Mouse (Mus musculus) MEL (cell line): ENCODE data around the gene Tnni3k. TPM values are rescaled to one million over a fixed set of nuclear protein-coding genes. Genes with fewer than 3 reads are reported as not detected.

Experiments used
- DNase-seq: peaks from one replicate; pipeline ENCODE4 v3.0.0; 2011; ENCODE audit warnings: low read depth, low spot score
- H3K27ac ChIP-seq: 2 replicates; pipeline ENCODE4 v1.5.1; 2012; ENCODE audit warnings: low read depth, mild to moderate bottlenecking, control low read depth, low read length, moderate library complexity; ENCODE audit not compliant: control insufficient read depth
- H3K27me3 ChIP-seq, 2 experiments: fragments of 150-350 bp in 1 of 2; sonication (generic) in 1 of 2; 2 replicates each; pipeline ENCODE4 v1.6.1; 2012; ENCODE audit warnings: low read length in 2 of 2, mild to moderate bottlenecking in 2 of 2, improper control_type of control experiment in 1 of 2, moderate library complexity in 1 of 2; ENCODE audit not compliant: insufficient read depth in 2 of 2, control insufficient read depth in 1 of 2
- H3K36me3 ChIP-seq, 2 experiments: 2 replicates each; pipeline ENCODE4 v1.6.1; 2012 to 2014; ENCODE audit warnings: low read length in 2 of 2, improper control_type of control experiment in 1 of 2, inconsistent platforms in 1 of 2, mild to moderate bottlenecking in 1 of 2; ENCODE audit not compliant: insufficient read depth in 2 of 2, control insufficient read depth in 1 of 2
- H3K4me1 ChIP-seq, 2 experiments: fragments of 150-350 bp in 1 of 2; sonication (generic) in 1 of 2; 2 replicates each; pipeline ENCODE4 v1.6.1; 2012; ENCODE audit warnings: low read length in 2 of 2, improper control_type of control experiment in 1 of 2, mild to moderate bottlenecking in 1 of 2; ENCODE audit not compliant: insufficient read depth in 2 of 2, control insufficient read depth in 1 of 2
- H3K4me3 ChIP-seq, 2 experiments: fragments of 150-350 bp in 1 of 2; sonication (generic) in 1 of 2; 2 replicates each; pipeline ENCODE4 v1.5.1; 2012; ENCODE audit warnings: low read depth in 2 of 2, low read length in 2 of 2, mild to moderate bottlenecking in 2 of 2, moderate library complexity in 2 of 2, control low read depth in 1 of 2, improper control_type of control experiment in 1 of 2; ENCODE audit not compliant: control insufficient read depth in 1 of 2, insufficient read depth in 1 of 2
- H3K79me2 ChIP-seq: 2 replicates; pipeline ENCODE4 v1.6.1; 2012; ENCODE audit warnings: mild to moderate bottlenecking, low read length, moderate library complexity; ENCODE audit not compliant: control insufficient read depth, poor library complexity, insufficient read depth
- H3K9ac ChIP-seq: 2 replicates; pipeline ENCODE4 v1.6.1; 2012; ENCODE audit warnings: low read depth, mild to moderate bottlenecking, control low read depth, low read length, moderate library complexity; ENCODE audit not compliant: control insufficient read depth, poor library complexity, severe bottlenecking
- H3K9me3 ChIP-seq: fragments of 150-350 bp; sonication (generic); replicated peaks from 2 replicates; pipeline ENCODE4 v1.6.1; 2012; ENCODE audit warnings: mild to moderate bottlenecking, low read length, improper control_type of control experiment, moderate library complexity; ENCODE audit not compliant: insufficient read depth
- CHD1 ChIP-seq: IDR thresholded peaks from 2 replicates; pipeline ENCODE4 v1.6.1; 2012; ENCODE audit warnings: low read depth, mild to moderate bottlenecking, inconsistent platforms, low read length, improper control_type of control experiment
- CHD2 ChIP-seq: IDR thresholded peaks from 2 replicates; pipeline ENCODE4 v1.6.1; 2011; ENCODE audit warnings: low read length, improper control_type of control experiment
- CTCF ChIP-seq, 3 experiments: IDR thresholded peaks in 2 of 3; conservative IDR thresholded peaks in 1 of 3; 2 replicates each; pipeline ENCODE4 v1.5.1; 2011 to 2012; ENCODE audit warnings: low read length in 3 of 3, low read depth in 2 of 3, mild to moderate bottlenecking in 2 of 3, improper control_type of control experiment in 1 of 3, inconsistent platforms in 1 of 3, mixed read lengths in 1 of 3, moderate library complexity in 1 of 3; ENCODE audit not compliant: control insufficient read depth in 1 of 3, insufficient read depth in 1 of 3, poor library complexity in 1 of 3, severe bottlenecking in 1 of 3
- E2F4 ChIP-seq: IDR thresholded peaks from 2 replicates; pipeline ENCODE4 v1.6.1; 2011; ENCODE audit warnings: low read depth, low read length, improper control_type of control experiment, borderline replicate concordance
- ELF1 ChIP-seq: IDR thresholded peaks from 2 replicates; pipeline ENCODE4 v1.6.1; 2014; ENCODE audit warnings: low read depth, mild to moderate bottlenecking, inconsistent platforms, low read length, improper control_type of control experiment, moderate library complexity
- EP300 ChIP-seq, 2 experiments: IDR thresholded peaks; 2 replicates each; pipeline ENCODE4 v1.6.1; 2011; ENCODE audit warnings: improper control_type of control experiment in 2 of 2, low read length in 2 of 2, low read depth in 1 of 2, mild to moderate bottlenecking in 1 of 2
- ETS1 ChIP-seq: IDR thresholded peaks from 2 replicates; pipeline ENCODE4 v1.6.1; 2012; ENCODE audit warnings: low read depth, mild to moderate bottlenecking, inconsistent platforms, low read length, improper control_type of control experiment, moderate library complexity
- GABPA ChIP-seq: IDR thresholded peaks from 2 replicates; pipeline ENCODE4 v1.6.1; 2012; ENCODE audit warnings: low read depth, mild to moderate bottlenecking, inconsistent platforms, low read length, improper control_type of control experiment, moderate library complexity
- GATA1 ChIP-seq: IDR thresholded peaks from 2 replicates; pipeline ENCODE4 v1.6.1; 2011; ENCODE audit warnings: low read depth, low read length, improper control_type of control experiment
- HCFC1 ChIP-seq: IDR thresholded peaks from 2 replicates; pipeline ENCODE4 v1.6.1; 2012; ENCODE audit warnings: low read depth, mild to moderate bottlenecking, inconsistent platforms, low read length, improper control_type of control experiment, moderate library complexity
- JUND ChIP-seq: IDR thresholded peaks from 2 replicates; pipeline ENCODE4 v1.6.1; 2011; ENCODE audit warnings: low read depth, mild to moderate bottlenecking, improper control_type of control experiment, low read length
- KAT2A ChIP-seq: conservative IDR thresholded peaks from 2 replicates; pipeline ENCODE4 v1.6.1; 2012; ENCODE audit warnings: low read depth, low read length, improper control_type of control experiment, inconsistent platforms
- MAX ChIP-seq: IDR thresholded peaks from 2 replicates; pipeline ENCODE4 v1.6.1; 2011; ENCODE audit warnings: low read length, improper control_type of control experiment
- MAZ ChIP-seq: IDR thresholded peaks from 2 replicates; pipeline ENCODE4 v1.6.1; 2012; ENCODE audit warnings: low read depth, mild to moderate bottlenecking, inconsistent platforms, low read length, improper control_type of control experiment
- MXI1 ChIP-seq: IDR thresholded peaks from 2 replicates; pipeline ENCODE4 v1.6.1; 2011; ENCODE audit warnings: mild to moderate bottlenecking, low read depth, low read length, improper control_type of control experiment
- MYB ChIP-seq: IDR thresholded peaks from 2 replicates; pipeline ENCODE4 v1.6.1; 2011; ENCODE audit warnings: mild to moderate bottlenecking, low read depth, low read length, improper control_type of control experiment
- MYC ChIP-seq: IDR thresholded peaks from 2 replicates; pipeline ENCODE4 v1.6.1; 2011; ENCODE audit warnings: low read depth, mild to moderate bottlenecking, low read length, improper control_type of control experiment, moderate library complexity
- NELFE ChIP-seq: IDR thresholded peaks from 2 replicates; pipeline ENCODE4 v1.6.1; 2011; ENCODE audit warnings: low read depth, low read length, improper control_type of control experiment
- POLR2A ChIP-seq, 2 experiments: IDR thresholded peaks; 2 replicates each; pipeline ENCODE4 v1.6.1; 2011 to 2012; ENCODE audit warnings: low read length in 2 of 2, mild to moderate bottlenecking in 2 of 2, control low read depth in 1 of 2, improper control_type of control experiment in 1 of 2, low read depth in 1 of 2, moderate library complexity in 1 of 2; ENCODE audit not compliant: control insufficient read depth in 1 of 2, insufficient read depth in 1 of 2, poor library complexity in 1 of 2
- POLR2AphosphoS5 ChIP-seq: IDR thresholded peaks from 2 replicates; pipeline ENCODE4 v1.6.1; 2012; ENCODE audit warnings: low read depth, borderline replicate concordance, mild to moderate bottlenecking, inconsistent platforms, low read length, moderate library complexity, mixed read lengths
- RAD21 ChIP-seq: IDR thresholded peaks from 2 replicates; pipeline ENCODE4 v1.6.1; 2011; ENCODE audit warnings: mild to moderate bottlenecking, low read depth, low read length, improper control_type of control experiment
- SMC3 ChIP-seq: IDR thresholded peaks from 2 replicates; pipeline ENCODE4 v1.6.1; 2011; ENCODE audit warnings: low read depth, low read length, improper control_type of control experiment
- TAL1 ChIP-seq: IDR thresholded peaks from 2 replicates; pipeline ENCODE4 v1.6.1; 2012; ENCODE audit warnings: mild to moderate bottlenecking, inconsistent platforms, low read length, moderate library complexity, mixed read lengths
- USF2 ChIP-seq, 2 experiments: IDR thresholded peaks; 2 replicates each; pipeline ENCODE4 v1.6.1; 2011 to 2012; ENCODE audit warnings: improper control_type of control experiment in 2 of 2, low read length in 2 of 2, borderline replicate concordance in 1 of 2, inconsistent platforms in 1 of 2, low read depth in 1 of 2, mild to moderate bottlenecking in 1 of 2; ENCODE audit not compliant: insufficient read depth in 1 of 2
- ZC3H11A ChIP-seq: IDR thresholded peaks from 2 replicates; pipeline ENCODE4 v1.6.1; 2012; ENCODE audit warnings: low read depth, mild to moderate bottlenecking, inconsistent platforms, low read length, improper control_type of control experiment
- polyA plus RNA-seq, 2 experiments: library from polyadenylated mRNA; stranded (reverse) in 1 of 2; unstranded in 1 of 2; fragments of >175 nt in 1 of 2; fragments of >200 nt in 1 of 2; gene quantifications; 2 replicates each; pipeline versions ENCODE4 v1.2.1 to v1.2.4; 2012; ENCODE audit warnings: low replicate concordance in 2 of 2, low read depth in 1 of 2; ENCODE audit not compliant: insufficient read length in 2 of 2, insufficient read depth in 1 of 2, missing spikeins in 1 of 2
- total RNA-seq: library from RNA; depleted of rRNA; stranded (reverse); fragments of 300-350 nt; gene quantifications from 2 replicates; pipeline ENCODE4 v1.2.3, GENCODE M21; 2012; rRNA removed

Gene Tnni3k
- not detected in 2 replicates for total RNA-seq
- not detected for polyA plus RNA-seq

GRCm38 (mm10) chr3:155055231-155055916 lies at the start of gene Tnni3k:
Gene Tnni3k (minus strand): TSS chr3:155055407.
- Histone ChIP-seq H3K36me3 (no peaks in the 10 kb centered on the region), H3K4me1 (no peaks in the 10 kb centered on the region), H3K27ac (no peak within 1 kb of the TSS), H3K27me3 (no peaks in the 10 kb centered on the region), H3K4me3 (no peak within 1 kb of the TSS), H3K9me3 (no peaks in the 10 kb centered on the region), H3K9ac (no peak within 1 kb of the TSS), H3K79me2 (no peaks in the 10 kb centered on the region)
- no peak for DNase-seq
- no peak for TF ChIP-seq JUND
- no peak for TF ChIP-seq MAX
- TF ChIP-seq POLR2A (IDR thresholded peaks at IDR 0.05; ENCODE audit: control insufficient read depth in 1 of 2, insufficient read depth in 1 of 2, low read depth in 1 of 2, low read length in 2 of 2, poor library complexity in 1 of 2) = no peak
- no peak for TF ChIP-seq EP300 (IDR thresholded peaks at IDR 0.05; ENCODE audit: low read depth in 1 of 2, low read length in 2 of 2)
- no peak for TF ChIP-seq MYC
- no peak for TF ChIP-seq ELF1
- no peak for TF ChIP-seq MYB
- TF ChIP-seq MAZ = no peak
- no peak for TF ChIP-seq RAD21
- TF ChIP-seq GABPA = no peak
- TF ChIP-seq POLR2AphosphoS5 = no peak
- TF ChIP-seq HCFC1 = no peak
- no peak for TF ChIP-seq CTCF (IDR thresholded peaks at IDR 0.05 in 2 of 3, conservative IDR thresholded peaks at IDR 0.05 in 1 of 3; ENCODE audit: control insufficient read depth in 1 of 3, insufficient read depth in 1 of 3, low read depth in 2 of 3, low read length in 3 of 3, poor library complexity in 1 of 3, severe bottlenecking in 1 of 3)
- TF ChIP-seq KAT2A = no peak
- TF ChIP-seq CHD2 = no peak
- TF ChIP-seq GATA1 = no peak

GRCm38 (mm10) chr3:155099266-155099665 lies 44.1 kb upstream of the Tnni3k start:
- Histone ChIP-seq H3K27ac (no peak overlapping the region), H3K4me1 (no peaks in the 10 kb centered on the region), H3K36me3 (peaks cover 0 to under 1% of the 10 kb centered on the region in 2 experiments; a peak in 1 of 4 replicates), H3K9me3 (no peaks in the 10 kb centered on the region), H3K27me3 (no peaks in the 10 kb centered on the region), H3K79me2 (no peaks in the 10 kb centered on the region), H3K4me3 (no peak overlapping the region), H3K9ac (no peak overlapping the region)
- TF ChIP-seq ZC3H11A = no peak
- no peak for TF ChIP-seq GABPA
- TF ChIP-seq TAL1 = no peak
- TF ChIP-seq E2F4 = no peak
- no peak for TF ChIP-seq SMC3
- TF ChIP-seq POLR2AphosphoS5 = no peak
- no peak for TF ChIP-seq USF2 (IDR thresholded peaks at IDR 0.05; ENCODE audit: borderline replicate concordance in 1 of 2, insufficient read depth in 1 of 2, low read depth in 1 of 2, low read length in 2 of 2)
- TF ChIP-seq MYB = no peak
- no peak for TF ChIP-seq ETS1
- TF ChIP-seq MXI1 = no peak
- no peak for TF ChIP-seq CHD1
- TF ChIP-seq NELFE = no peak
- DNase-seq = no peak
